Comparison of ENCODE assay signal across 27 mouse cellular contexts in genomic region chr13:42453665-42454064, GRCm38 (mm10).
"Had no signal": no experiment of that assay in that cellular context is flagged by ENCODE, and none has a peak within 500 bp of the region (broad histone marks: within the 10 kb centered on the region; RNA-seq: fewer than 3 reads in every experiment).

No protein-coding gene starts in this region.

- H3K9ac ChIP-seq: embryonic facial prominence, embryonic 12.5 days; embryonic facial prominence, embryonic 13.5 days; embryonic facial prominence, embryonic 15.5 days; forebrain, embryonic 12.5 days; forebrain, embryonic 13.5 days; forebrain, embryonic 15.5 days; forebrain, postnatal 0 days had no signal

- H3K4me1 ChIP-seq: embryonic facial prominence, embryonic 10.5 days; embryonic facial prominence, embryonic 12.5 days; embryonic facial prominence, embryonic 13.5 days; embryonic facial prominence, embryonic 15.5 days; forebrain, embryonic 10.5 days; forebrain, embryonic 12.5 days; forebrain, embryonic 13.5 days; forebrain, embryonic 15.5 days; heart, embryonic 10.5 days had no signal

- H3K36me3 ChIP-seq: embryonic facial prominence, embryonic 10.5 days; embryonic facial prominence, embryonic 12.5 days; embryonic facial prominence, embryonic 13.5 days; embryonic facial prominence, embryonic 15.5 days; forebrain, embryonic 10.5 days; forebrain, embryonic 12.5 days; forebrain, embryonic 15.5 days; heart, embryonic 10.5 days had no signal

- ATAC-seq: forebrain, embryonic 13.5 days; forebrain, embryonic 14.5 days; forebrain, embryonic 15.5 days; forebrain, embryonic 16.5 days; forebrain, postnatal 0 days had no signal

- DNase-seq: cerebellum, adult 9-11 months; cerebellum, postnatal 10 days; cerebellum, postnatal 14 days; cerebellum, postnatal 25 days; cerebellum, postnatal 36 days; embryo, embryonic 11 days; forebrain, postnatal 0 days; gastrocnemius, adult 2 months; gastrocnemius, postnatal 10 days; gastrocnemius, postnatal 14 days; gastrocnemius, postnatal 25 days; gastrocnemius, postnatal 36 days; heart, adult 11 months; heart, adult 18-20 months; heart, adult 2 months had no signal

- H3K4me2 ChIP-seq: embryonic facial prominence, embryonic 12.5 days; embryonic facial prominence, embryonic 13.5 days; embryonic facial prominence, embryonic 15.5 days; forebrain, embryonic 12.5 days; forebrain, embryonic 13.5 days; forebrain, embryonic 15.5 days had no signal

- H3K4me3 ChIP-seq: embryonic facial prominence, embryonic 10.5 days; embryonic facial prominence, embryonic 12.5 days; embryonic facial prominence, embryonic 13.5 days; embryonic facial prominence, embryonic 15.5 days; erythroblast, embryonic 14.5 days; forebrain, embryonic 10.5 days; forebrain, embryonic 12.5 days; forebrain, embryonic 13.5 days; forebrain, embryonic 15.5 days; gastrocnemius, adult 2 months; heart, adult 2 months; heart, embryonic 10.5 days had no signal

- H3K9me3 ChIP-seq: embryonic facial prominence, embryonic 10.5 days; embryonic facial prominence, embryonic 12.5 days; embryonic facial prominence, embryonic 13.5 days; embryonic facial prominence, embryonic 15.5 days; forebrain, embryonic 10.5 days; forebrain, embryonic 12.5 days; forebrain, embryonic 13.5 days; forebrain, embryonic 15.5 days; heart, embryonic 10.5 days had no signal

- H3K27ac ChIP-seq: embryonic facial prominence, embryonic 10.5 days; embryonic facial prominence, embryonic 12.5 days; embryonic facial prominence, embryonic 13.5 days; embryonic facial prominence, embryonic 15.5 days; forebrain, embryonic 10.5 days; forebrain, embryonic 12.5 days; forebrain, embryonic 13.5 days; forebrain, embryonic 15.5 days; gastrocnemius, adult 2 months; heart, adult 2 months; heart, embryonic 10.5 days had no signal

- H3K27me3 ChIP-seq: embryonic facial prominence, embryonic 12.5 days; embryonic facial prominence, embryonic 13.5 days; embryonic facial prominence, embryonic 15.5 days; forebrain, embryonic 12.5 days; forebrain, embryonic 13.5 days; forebrain, embryonic 15.5 days had no signal
